In the genomic region with DNA sequence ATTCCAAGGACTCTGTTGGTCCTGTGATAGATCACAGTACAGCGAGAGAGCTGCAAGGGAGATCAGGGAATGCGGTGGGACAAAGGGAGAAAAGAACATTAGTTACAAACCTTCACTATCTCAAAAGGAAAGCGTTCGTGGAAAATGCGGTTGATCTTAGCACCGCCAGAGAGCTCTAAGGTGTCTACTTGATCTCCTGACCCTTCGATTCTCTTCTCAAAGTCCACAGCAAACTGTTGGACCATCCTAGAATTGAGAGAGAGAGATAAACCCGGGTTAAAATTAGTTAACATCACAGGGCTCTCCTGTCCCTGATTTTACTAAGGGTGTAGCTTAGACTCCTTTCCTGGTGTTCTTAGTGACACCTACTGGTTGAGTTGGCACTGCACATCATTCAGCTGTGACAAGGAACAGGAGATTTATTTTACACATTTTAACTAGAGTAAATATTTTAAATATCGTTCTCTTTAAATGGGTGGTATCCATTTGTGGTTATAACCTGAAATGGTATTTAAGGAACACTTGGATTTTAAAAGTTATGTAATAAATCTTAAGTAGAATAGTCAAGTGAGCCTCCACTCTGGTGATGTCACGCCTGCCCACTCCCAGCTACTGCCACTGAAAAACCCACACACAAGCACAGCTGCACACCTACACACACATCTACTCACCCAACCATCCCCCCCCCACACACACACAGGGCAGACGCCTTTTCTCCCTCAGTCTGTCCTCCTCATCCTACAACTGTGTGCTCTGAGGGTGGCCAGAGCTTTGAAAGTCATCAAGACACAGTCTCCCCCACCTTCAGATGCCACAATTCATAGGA, we compare ENCODE assay signal across 7 mouse cellular contexts.
DNase-seq lines count a peak whose midpoint lies in the region; ATAC-seq and TF ChIP-seq lines count a peak whose summit lies in the region.

No protein-coding gene starts in this region.

- no peaks in the 10 kb centered on the region for H3K27me3 ChIP-seq in heart, embryonic 15.5 days
- H3K27me3 ChIP-seq in stomach, postnatal 0 days (ENCODE audit: control insufficient read depth, insufficient read depth, low read length): no peaks in the 10 kb centered on the region

- H3K27ac ChIP-seq in heart, embryonic 15.5 days: no peak overlapping the region
- no peak overlapping the region for H3K27ac ChIP-seq in stomach, postnatal 0 days (replicated peaks)

- no peak for ATAC-seq in heart, embryonic 15.5 days (replicated peaks; ENCODE audit: insufficient number of reproducible peaks, insufficient read depth, low FRiP score, low read depth)
- peak; percentile 86 for ATAC-seq in megakaryocyte, adult 5-6 weeks (ENCODE audit: poor library complexity, severe bottlenecking)
- peak; percentile 78 for ATAC-seq in stomach, postnatal 0 days (ENCODE audit: low FRiP score, low TSS enrichment)

- 23% methylated on average over 11 of the region's 11 CpGs for WGBS in heart, embryonic 15.5 days
- 25% methylated on average over 11 of the region's 11 CpGs for WGBS in stomach, postnatal 0 days

- DNase-seq in 3T3-L1 (ENCODE audit: low read depth, low spot score): peak; percentile 90
- DNase-seq in CD4-positive helper T cell, adult 2 months (ENCODE audit: low read depth, low spot score): peak; percentile 58
- DNase-seq in embryo, embryonic 10.5 days (ENCODE audit: low spot score): peak; percentile 84
- DNase-seq in kidney, postnatal 36 days: peak; percentile 34 to 55
- DNase-seq in stomach, postnatal 0 days (ENCODE audit: low spot score): peak; percentile 39

- H3K4me1 ChIP-seq in heart, embryonic 15.5 days (replicated peaks): no peaks in the 10 kb centered on the region; the same call in 1 of the 2 replicates
- H3K4me1 ChIP-seq in stomach, postnatal 0 days (replicated peaks; ENCODE audit: control insufficient read depth, insufficient read depth): no peaks in the 10 kb centered on the region

- no peak overlapping the region for H3K9ac ChIP-seq in heart, embryonic 15.5 days
- no peak overlapping the region for H3K9ac ChIP-seq in stomach, postnatal 0 days (ENCODE audit: low read length)

- H3K4me3 ChIP-seq in heart, embryonic 15.5 days: peak overlapping the region; percentile 38
- no peak overlapping the region for H3K4me3 ChIP-seq in stomach, postnatal 0 days (ENCODE audit: low read depth, low read length)

- TF ChIP-seq CTCF in stomach, postnatal 0 days (IDR thresholded peaks at IDR 0.05; ENCODE audit: low read depth): peak; percentile 95

- no peak for TF ChIP-seq EP300 in stomach, postnatal 0 days (optimal IDR thresholded peaks at IDR 0.05)

- peak overlapping the region; percentile 56 for H3K4me2 ChIP-seq in heart, embryonic 15.5 days
- H3K4me2 ChIP-seq in stomach, postnatal 0 days (replicated peaks; ENCODE audit: low read depth): peak overlapping the region; percentile 30

- no peaks in the 10 kb centered on the region for H3K36me3 ChIP-seq in heart, embryonic 15.5 days
- no peaks in the 10 kb centered on the region for H3K36me3 ChIP-seq in stomach, postnatal 0 days (ENCODE audit: control insufficient read depth, insufficient read depth, low read length)

- no peaks in the 10 kb centered on the region for H3K9me3 ChIP-seq in heart, embryonic 15.5 days (replicated peaks)
- no peaks in the 10 kb centered on the region for H3K9me3 ChIP-seq in stomach, postnatal 0 days (ENCODE audit: control insufficient read depth, low read length)

Comparison
In these comparisons a context has a peak if more than half of its experiments do, and no peak if none do; other contexts are left out.
1. DNase-seq: peak in every context shown above with its lines; median percentile 90 in 3T3-L1; 84 in embryo, embryonic 10.5 days; 58 in CD4-positive helper T cell, adult 2 months; 44 in kidney, postnatal 36 days; 39 in stomach, postnatal 0 days.